Mouse (Mus musculus): Measurements from ENCODE around the gene Shcbp1l. TPM values are rescaled to one million over a fixed set of nuclear protein-coding genes. Genes with fewer than 3 reads are reported as not detected.

Shcbp1l gene
- polyA plus RNA-seq, 1 experiment from 2014 or later, result 1.0 TPM

DNA sequence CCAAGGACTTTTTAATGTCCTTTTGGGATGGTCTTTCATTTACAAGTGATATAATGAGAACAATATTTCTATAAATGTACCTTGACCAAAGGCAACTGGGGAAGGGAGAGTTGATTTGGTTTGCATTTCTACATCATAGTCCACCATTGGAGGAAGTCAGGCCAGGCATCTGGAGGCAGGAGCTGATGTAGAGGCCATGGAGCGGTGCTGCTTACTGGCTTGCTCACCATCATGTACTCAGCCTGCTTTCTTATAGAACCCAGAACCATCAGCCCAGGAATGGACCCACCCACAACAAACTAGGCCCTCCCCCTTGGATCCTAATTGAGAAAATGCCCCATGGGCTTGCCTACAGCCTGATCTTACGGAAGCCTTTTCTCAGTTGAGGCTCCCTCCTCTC is 7.4 kb downstream of the Shcbp1l start:
- Histone ChIP-seq H3K4me2 (no peak overlapping the region), H3K27ac (replicated peaks) (no peak overlapping the region), H3K9ac (no peak overlapping the region), H3K36me3 (no peaks in the 10 kb centered on the region), H3K4me3 (no peak overlapping the region), H3K9me3 (no peaks in the 10 kb centered on the region), H3K27me3 (no peaks in the 10 kb centered on the region), H3K4me1 (replicated peaks) (no peaks in the 10 kb centered on the region)
- ATAC-seq (ENCODE audit: low FRiP score, low read depth), result no peak
- WGBS, result 91% methylated on average over 2 of the region's 2 CpGs

DNA sequence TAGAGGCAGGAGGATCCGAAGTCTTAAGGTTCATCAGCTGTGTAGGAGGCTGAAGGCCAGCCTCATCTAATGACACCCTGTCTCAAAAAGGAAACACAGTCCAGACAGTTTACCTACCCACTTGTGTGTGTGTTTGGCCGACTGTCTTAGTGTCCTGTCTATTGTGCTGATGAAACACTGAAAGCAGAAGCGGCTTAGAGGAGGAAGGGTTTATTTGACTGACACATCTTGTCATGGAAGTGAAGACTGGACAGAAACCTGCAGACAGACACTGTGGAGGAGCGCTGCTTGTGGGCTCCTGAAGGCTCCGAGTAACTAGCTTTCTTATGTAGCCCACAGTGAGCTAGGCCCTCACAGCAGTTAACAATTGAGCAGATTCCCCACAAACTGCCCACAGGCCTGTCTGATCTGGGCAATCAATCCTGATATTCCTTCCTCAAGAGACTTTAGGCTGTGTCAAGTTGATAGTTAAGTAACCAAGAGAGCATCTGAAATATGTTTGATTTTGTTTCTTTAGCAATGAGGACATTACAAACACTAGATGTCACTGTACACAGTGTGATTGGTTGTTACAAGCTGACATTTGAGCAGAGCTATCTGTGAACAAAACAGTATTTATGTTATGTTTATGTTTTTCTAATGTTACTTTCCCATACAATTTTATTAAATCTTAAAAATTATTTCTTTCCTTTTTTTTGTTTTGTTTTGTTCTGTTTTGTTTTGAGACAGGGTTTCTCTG is 9.1 kb downstream of the Shcbp1l start:
- H3K4me2 ChIP-seq, result no peak overlapping the region
- no peak overlapping the region for H3K27ac ChIP-seq (replicated peaks)
- H3K9ac ChIP-seq, result no peak overlapping the region
- H3K36me3 ChIP-seq, result no peaks in the 10 kb centered on the region
- no peaks in the 10 kb centered on the region for H3K9me3 ChIP-seq
- H3K4me3 ChIP-seq, result no peak overlapping the region
- H3K4me1 ChIP-seq (replicated peaks), result no peaks in the 10 kb centered on the region
- no peak for ATAC-seq (ENCODE audit: low FRiP score, low read depth)
- 89% methylated on average over 5 of the region's 5 CpGs for WGBS
- H3K27me3 ChIP-seq, result no peaks in the 10 kb centered on the region

GRCm38 (mm10) chr1:153437536-153437935 is 12.6 kb downstream of the Shcbp1l start:
- Histone ChIP-seq H3K9ac (no peak overlapping the region), H3K27ac (replicated peaks) (no peak overlapping the region), H3K36me3 (no peaks in the 10 kb centered on the region), H3K9me3 (no peaks in the 10 kb centered on the region), H3K4me3 (no peak overlapping the region), H3K4me1 (replicated peaks) (no peaks in the 10 kb centered on the region), H3K27me3 (no peaks in the 10 kb centered on the region), H3K4me2 (no peak overlapping the region)
- WGBS, result 89% methylated on average over 11 of the region's 11 CpGs
- ATAC-seq (ENCODE audit: low FRiP score, low read depth), result no peak

GRCm38 (mm10) chr1:153440752-153441151 is 15.8 kb downstream of the Shcbp1l start:
- no peak for ATAC-seq (ENCODE audit: low FRiP score, low read depth)
- H3K36me3 ChIP-seq, result no peaks in the 10 kb centered on the region
- H3K9me3 ChIP-seq, result no peaks in the 10 kb centered on the region
- H3K27ac ChIP-seq (replicated peaks), result no peak overlapping the region
- WGBS, result 82% methylated on average over 4 of the region's 4 CpGs
- H3K4me1 ChIP-seq (replicated peaks), result no peaks in the 10 kb centered on the region
- no peaks in the 10 kb centered on the region for H3K27me3 ChIP-seq
- no peak overlapping the region for H3K4me3 ChIP-seq
- H3K9ac ChIP-seq, result no peak overlapping the region
- H3K4me2 ChIP-seq, result no peak overlapping the region

DNA sequence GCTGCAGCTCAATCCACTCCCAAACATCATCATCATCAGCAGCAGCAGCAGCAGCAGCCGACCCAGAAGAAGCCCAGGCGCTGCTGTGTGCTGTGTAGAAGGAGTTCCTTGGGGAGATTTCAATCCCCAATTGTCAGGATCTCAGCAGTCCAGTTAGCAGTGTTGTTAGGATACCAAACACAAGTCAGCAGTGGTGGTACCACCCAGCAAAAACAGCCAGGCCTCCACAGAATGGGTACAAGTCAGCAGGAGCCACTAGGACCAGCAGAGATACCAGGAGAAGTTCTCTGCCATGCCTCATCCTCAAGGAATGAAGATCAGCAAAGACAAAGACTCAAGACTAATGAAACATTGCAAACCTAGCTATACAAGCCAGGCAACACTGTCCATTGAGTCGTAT is 16.7 kb downstream of the Shcbp1l start:
- H3K9me3 ChIP-seq, result no peaks in the 10 kb centered on the region
- ATAC-seq (ENCODE audit: low FRiP score, low read depth), result no peak
- H3K27ac ChIP-seq (replicated peaks), result no peak overlapping the region
- H3K4me1 ChIP-seq (replicated peaks), result no peaks in the 10 kb centered on the region
- H3K36me3 ChIP-seq, result no peaks in the 10 kb centered on the region
- WGBS, result 83% methylated on average over 3 of the region's 3 CpGs
- no peaks in the 10 kb centered on the region for H3K27me3 ChIP-seq
- H3K4me3 ChIP-seq, result no peak overlapping the region
- H3K9ac ChIP-seq, result no peak overlapping the region
- H3K4me2 ChIP-seq, result no peak overlapping the region

DNA sequence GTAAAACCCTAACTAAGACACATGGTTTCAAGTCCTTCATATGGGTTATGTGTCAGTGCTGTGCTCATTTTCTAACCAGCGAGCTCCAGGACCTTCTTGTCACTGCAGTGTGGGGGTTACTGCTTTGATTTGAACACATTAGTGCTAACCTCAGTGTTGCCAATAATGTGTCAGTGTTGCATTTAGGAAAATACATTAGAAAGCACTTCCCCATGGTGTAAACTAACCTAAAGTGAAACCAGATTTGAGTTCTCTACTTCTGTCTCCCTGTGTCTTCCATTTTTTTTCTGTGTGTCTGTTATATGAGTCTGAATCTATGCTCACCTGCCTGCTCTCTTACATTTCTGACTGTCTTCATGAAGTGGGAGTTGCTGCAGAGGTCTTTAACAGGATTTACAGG is 18.1 kb downstream of the Shcbp1l start:
- ATAC-seq (ENCODE audit: low FRiP score, low read depth), result no peak
- H3K4me1 ChIP-seq (replicated peaks), result no peaks in the 10 kb centered on the region

GRCm38 (mm10) chr1:153443632-153444031 is 18.7 kb downstream of the Shcbp1l start:
- 85% methylated on average over 4 of the region's 4 CpGs for WGBS
- Histone ChIP-seq H3K36me3 (0 out of 2 replicates have a peak, but pooled peaks cover 3% of the 10 kb centered on the region), H3K4me1 (replicated peaks) (no peaks in the 10 kb centered on the region), H3K4me2 (no peak overlapping the region), H3K27ac (replicated peaks) (no peak overlapping the region), H3K9ac (no peak overlapping the region), H3K4me3 (no peak overlapping the region), H3K27me3 (no peaks in the 10 kb centered on the region), H3K9me3 (no peaks in the 10 kb centered on the region)
- no peak for ATAC-seq (ENCODE audit: low FRiP score, low read depth)

More for the DNA sequence above, 18.1 kb downstream of the Shcbp1l start:
- 83% methylated on average over 1 of the region's 1 CpGs for WGBS
- Histone ChIP-seq H3K9me3 (no peaks in the 10 kb centered on the region), H3K4me2 (no peak overlapping the region), H3K4me3 (no peak overlapping the region), H3K9ac (no peak overlapping the region), H3K36me3 (no peaks in the 10 kb centered on the region), H3K27ac (replicated peaks) (no peak overlapping the region), H3K27me3 (no peaks in the 10 kb centered on the region)

DNA sequence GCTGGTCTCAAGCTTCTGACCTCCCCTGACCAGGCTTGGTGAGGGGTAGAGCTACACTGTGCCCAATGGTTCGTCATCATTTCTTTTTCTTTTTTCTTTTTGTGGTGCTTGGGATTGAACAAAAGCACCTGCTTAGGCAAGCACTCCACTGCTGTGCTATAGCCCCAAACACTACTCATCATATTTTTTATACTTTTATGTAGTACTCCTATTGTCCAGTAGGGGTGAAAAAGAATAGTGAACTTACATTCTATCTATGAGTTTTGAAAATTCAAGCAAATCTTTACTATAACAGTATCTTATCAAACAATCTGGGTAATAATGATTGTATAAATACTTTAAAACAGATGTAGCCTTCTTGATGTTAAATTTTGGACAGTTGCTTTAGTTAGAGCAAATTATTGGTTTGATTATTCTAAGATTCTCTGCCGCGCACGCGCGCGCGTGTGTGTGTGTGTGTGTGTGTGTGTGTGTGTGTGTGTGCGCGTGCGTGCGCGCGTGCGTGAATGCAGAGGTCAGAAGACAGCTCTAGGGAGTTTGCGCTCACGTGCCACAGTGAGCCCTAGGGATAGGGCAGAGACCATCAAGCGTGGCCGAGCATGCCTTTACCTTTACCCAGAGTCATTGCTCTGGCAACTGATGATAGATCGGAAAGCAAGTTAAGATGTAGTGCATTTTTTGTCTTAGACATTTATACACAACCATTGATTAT is 21.3 kb downstream of the Shcbp1l start:
- H3K27me3 ChIP-seq, result no peaks in the 10 kb centered on the region
- ATAC-seq (ENCODE audit: low FRiP score, low read depth), result 0 out of 2 replicates have a peak, but pooled peaks have one; percentile 45
- 94% methylated on average over 20 of the region's 20 CpGs for WGBS
- no peaks in the 10 kb centered on the region for H3K4me1 ChIP-seq (replicated peaks)
- no peak overlapping the region for H3K27ac ChIP-seq (replicated peaks)
- H3K4me2 ChIP-seq, result no peak overlapping the region
- H3K9me3 ChIP-seq, result no peaks in the 10 kb centered on the region
- H3K4me3 ChIP-seq, result no peak overlapping the region
- H3K36me3 ChIP-seq, result 0 out of 2 replicates have a peak, but pooled peaks cover 4% of the 10 kb centered on the region
- no peak overlapping the region for H3K9ac ChIP-seq

GRCm38 (mm10) chr1:153451237-153452154 is 26.5 kb downstream of the Shcbp1l start:
- ATAC-seq (ENCODE audit: low FRiP score, low read depth), result 0 out of 2 replicates have a peak, but pooled peaks have one; percentile 4
- Histone ChIP-seq H3K9me3 (no peaks in the 10 kb centered on the region), H3K36me3 (peaks cover 17% of the 10 kb centered on the region), H3K4me3 (no peak overlapping the region), H3K27me3 (no peaks in the 10 kb centered on the region), H3K4me2 (no peak overlapping the region), H3K27ac (replicated peaks) (no peak overlapping the region), H3K4me1 (replicated peaks) (no peaks in the 10 kb centered on the region), H3K9ac (no peak overlapping the region)
- 70% methylated on average over 10 of the region's 10 CpGs for WGBS

DNA sequence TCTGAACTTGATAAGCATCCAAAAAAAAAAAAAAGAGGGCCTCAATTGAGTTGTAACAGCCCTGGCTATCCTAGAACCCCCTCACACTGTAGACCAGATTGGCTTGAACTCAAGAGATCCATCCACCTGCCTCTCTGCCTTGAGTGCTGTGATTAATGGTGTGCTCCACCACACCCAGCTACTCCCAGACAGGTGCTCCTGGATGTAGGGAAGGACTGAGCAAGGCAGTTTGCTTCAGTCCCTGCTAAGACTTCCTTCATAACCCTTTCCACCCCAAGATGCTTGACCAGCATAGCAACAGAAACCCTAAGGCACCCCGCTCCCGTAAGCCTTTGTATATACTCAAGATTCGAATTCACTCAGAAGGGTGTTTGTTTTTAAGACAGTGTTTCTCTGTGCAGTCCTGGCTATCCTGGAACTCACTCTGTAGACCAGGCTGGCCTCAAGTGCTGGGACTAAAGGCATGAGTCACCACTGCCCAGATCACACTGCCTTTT is 28.2 kb downstream of the Shcbp1l start:
- Histone ChIP-seq H3K4me2 (no peak overlapping the region), H3K4me3 (no peak overlapping the region), H3K36me3 (peaks cover 28% of the 10 kb centered on the region), H3K9ac (no peak overlapping the region), H3K4me1 (replicated peaks) (no peaks in the 10 kb centered on the region), H3K9me3 (no peaks in the 10 kb centered on the region), H3K27ac (replicated peaks) (no peak overlapping the region), H3K27me3 (no peaks in the 10 kb centered on the region)
- 85% methylated on average over 3 of the region's 3 CpGs for WGBS
- ATAC-seq (ENCODE audit: low FRiP score, low read depth), result no peak

GRCm38 (mm10) chr1:153456137-153456536 is 31.2 kb downstream of the Shcbp1l start:
- 90% methylated on average over 5 of the region's 5 CpGs for WGBS
- Histone ChIP-seq H3K27me3 (no peaks in the 10 kb centered on the region), H3K9me3 (no peaks in the 10 kb centered on the region), H3K4me2 (no peak overlapping the region), H3K4me1 (replicated peaks) (no peaks in the 10 kb centered on the region), H3K27ac (replicated peaks) (no peak overlapping the region), H3K4me3 (no peak overlapping the region), H3K9ac (no peak overlapping the region), H3K36me3 (peaks cover 49% of the 10 kb centered on the region)
- ATAC-seq (ENCODE audit: low FRiP score, low read depth), result peak; percentile 55; the same call in 1 of the 2 replicates

All from hindbrain, embryonic 15.5 days (tissue).